Mouse (Mus musculus) forebrain, postnatal 0 days (tissue): Measurements from ENCODE around the gene Taldo1. TPM values are rescaled to one million over a fixed set of nuclear protein-coding genes. Genes with fewer than 3 reads are reported as not detected.

ENCODE experiments used
- ATAC-seq: fragments of 200-750 bp; cut with Nextera tagmentation; 2 replicates; pipeline ENCODE4 v1.8.0; 2017; ENCODE audit warnings: mild to moderate bottlenecking, moderate library complexity
- DNase-seq: peaks from one replicate; pipeline ENCODE4 v3.0.0-alpha.2; 2015
- H3K27ac ChIP-seq: fragments of 300-500 bp; sonication (generic); 2 replicates; pipeline ENCODE4 v1.5.1; 2014; ENCODE audit warnings: low read depth, mild to moderate bottlenecking, antibody characterized with exemption, low read length, moderate library complexity, mixed read lengths
- H3K27me3 ChIP-seq: fragments of 300-500 bp; sonication (generic); 2 replicates; pipeline ENCODE4 v1.6.1; 2014; ENCODE audit warnings: mild to moderate bottlenecking, low read length, mixed read lengths; ENCODE audit not compliant: insufficient read depth
- H3K36me3 ChIP-seq: fragments of 300-500 bp; sonication (generic); 2 replicates; pipeline ENCODE4 v1.6.1; 2014; ENCODE audit warnings: mild to moderate bottlenecking, moderate library complexity; ENCODE audit not compliant: insufficient read depth
- H3K4me1 ChIP-seq: fragments of 300-500 bp; sonication (generic); 2 replicates; pipeline ENCODE4 v1.6.1; 2014; ENCODE audit warnings: antibody characterized with exemption; ENCODE audit not compliant: insufficient read depth
- H3K4me2 ChIP-seq: fragments of 300-500 bp; sonication (generic); 2 replicates; pipeline ENCODE4 v1.6.1; 2014; ENCODE audit warnings: low read depth, mild to moderate bottlenecking, moderate library complexity
- H3K4me3 ChIP-seq: fragments of 300-500 bp; sonication (generic); 2 replicates; pipeline ENCODE4 v1.5.1; 2014; ENCODE audit warnings: low read depth, low read length, mixed read lengths
- H3K9ac ChIP-seq: fragments of 300-500 bp; sonication (generic); 2 replicates; pipeline ENCODE4 v1.6.1; 2014; ENCODE audit warnings: mild to moderate bottlenecking
- H3K9me3 ChIP-seq: fragments of 300-500 bp; sonication (generic); 2 replicates; pipeline ENCODE4 v1.6.1; 2016; ENCODE audit warnings: low read length
- CTCF ChIP-seq: sonication (generic); IDR thresholded peaks from 2 replicates; pipeline ENCODE4 v1.5.1; 2016; ENCODE audit warnings: antibody characterized with exemption, control low read depth, low read depth
- WGBS: fragments of 180-500 bp; shearing (Covaris S2); extraction: QIAGEN DNeasy Blood & Tissue Kit; methylation state at CpG from one replicate; pipeline ENCODE4 v1.1.7; 2014; 5-methylcytosine and 5-hydroxymethylcytosine counted together
- polyA plus RNA-seq: library from polyadenylated mRNA; unstranded; fragments of >200 nt; fragmentation: Nextera tagmentation; extraction: Ambion mirVana; gene quantifications from 2 replicates; pipeline ENCODE4 v1.2.1, GENCODE M21; 2015
- total RNA-seq: library from RNA; depleted of rRNA; stranded (reverse); fragments of >200 nt; gene quantifications from 2 replicates; pipeline ENCODE4 v1.2.3, GENCODE M21; 2014; rRNA removed

The Taldo1 gene
- total RNA-seq (224 and 297 TPM in 2 replicates), polyA plus RNA-seq (304 and 352 TPM in 2 replicates)

GRCm38 (mm10) chr7:141391625-141392551 is at the start of gene Taldo1:
TSS of gene Taldo1 (plus strand) at chr7:141392199.
- peak within 1 kb of the TSS; percentile 70 for H3K27ac ChIP-seq
- H3K27me3 ChIP-seq: no peaks in the 10 kb centered on the region; the same call in 1 of the 2 replicates
- H3K4me3 ChIP-seq: peak within 1 kb of the TSS; percentile 60
- TF ChIP-seq CTCF: no peak
- H3K4me2 ChIP-seq: peak within 1 kb of the TSS; percentile 96
- peaks cover 7% of the 10 kb centered on the region for H3K4me1 ChIP-seq
- H3K9me3 ChIP-seq: no peaks in the 10 kb centered on the region
- DNase-seq (peak; percentile 95), ATAC-seq (peak; percentile 97)
- H3K9ac ChIP-seq: peak within 1 kb of the TSS; percentile 58
- WGBS: 1% methylated on average over 57 of the region's 57 CpGs
- H3K36me3 ChIP-seq: peaks cover 11% of the 10 kb centered on the region

- H3K4me2 ChIP-seq: no peak overlapping the region
- H3K4me1 ChIP-seq: no peaks in the 10 kb centered on the region
- no peak overlapping the region for H3K9ac ChIP-seq
- DNase-seq (no peak), ATAC-seq (no peak)
- no peak overlapping the region for H3K4me3 ChIP-seq
- TF ChIP-seq CTCF: no peak
- 62% methylated on average over 2 of the region's 2 CpGs for WGBS
- H3K27me3 ChIP-seq: no peaks in the 10 kb centered on the region
- no peaks in the 10 kb centered on the region for H3K9me3 ChIP-seq
- no peak overlapping the region for H3K27ac ChIP-seq
- H3K36me3 ChIP-seq: no peaks in the 10 kb centered on the region
Observed at GRCm38 (mm10) chr7:141343230-141343629, 48.8 kb upstream of the Taldo1 start.

GRCm38 (mm10) chr7:141343696-141344095 is 48.3 kb upstream of the Taldo1 start:
- Histone ChIP-seq H3K27ac (no peak overlapping the region), H3K9me3 (no peaks in the 10 kb centered on the region), H3K36me3 (no peaks in the 10 kb centered on the region), H3K9ac (no peak overlapping the region), H3K4me2 (no peak overlapping the region), H3K4me3 (no peak overlapping the region), H3K27me3 (no peaks in the 10 kb centered on the region), H3K4me1 (no peaks in the 10 kb centered on the region)
- 80% methylated on average over 7 of the region's 7 CpGs for WGBS
- ATAC-seq: no peak
- DNase-seq: no peak
- no peak for TF ChIP-seq CTCF

GRCm38 (mm10) chr7:141344787-141345186 is 47.2 kb upstream of the Taldo1 start:
- ATAC-seq (no peak), DNase-seq (no peak)
- H3K9ac ChIP-seq: no peak overlapping the region
- no peak overlapping the region for H3K4me3 ChIP-seq
- H3K36me3 ChIP-seq: no peaks in the 10 kb centered on the region
- TF ChIP-seq CTCF: no peak
- no peak overlapping the region for H3K4me2 ChIP-seq
- 90% methylated on average over 5 of the region's 5 CpGs for WGBS
- H3K27ac ChIP-seq: no peak overlapping the region
- no peaks in the 10 kb centered on the region for H3K9me3 ChIP-seq
- H3K4me1 ChIP-seq: no peaks in the 10 kb centered on the region
- no peaks in the 10 kb centered on the region for H3K27me3 ChIP-seq

GRCm38 (mm10) chr7:141351061-141351460 is 40.9 kb upstream of the Taldo1 start:
- no peak overlapping the region for H3K27ac ChIP-seq
- 0 out of 2 replicates have a peak, but pooled peaks cover 8% of the 10 kb centered on the region for H3K4me1 ChIP-seq
- H3K9ac ChIP-seq: no peak overlapping the region
- DNase-seq (no peak), ATAC-seq (no peak)
- H3K4me2 ChIP-seq: no peak overlapping the region
- no peaks in the 10 kb centered on the region for H3K36me3 ChIP-seq
- WGBS: 84% methylated on average over 6 of the region's 6 CpGs
- H3K4me3 ChIP-seq: no peak overlapping the region
- no peaks in the 10 kb centered on the region for H3K9me3 ChIP-seq
- no peak for TF ChIP-seq CTCF
- no peaks in the 10 kb centered on the region for H3K27me3 ChIP-seq

GRCm38 (mm10) chr7:141355051-141355450 is 36.9 kb upstream of the Taldo1 start:
- DNase-seq (peak; percentile 49), ATAC-seq (peak; percentile 76)
- 52% methylated on average over 8 of the region's 8 CpGs for WGBS
- Histone ChIP-seq H3K27ac (no peak overlapping the region), H3K4me1 (0 out of 2 replicates have a peak, but pooled peaks cover 8% of the 10 kb centered on the region), H3K9me3 (no peaks in the 10 kb centered on the region), H3K4me2 (no peak overlapping the region), H3K27me3 (no peaks in the 10 kb centered on the region), H3K9ac (no peak overlapping the region), H3K36me3 (no peaks in the 10 kb centered on the region), H3K4me3 (no peak overlapping the region)
- TF ChIP-seq CTCF: no peak

- no peaks in the 10 kb centered on the region for H3K9me3 ChIP-seq
- H3K4me2 ChIP-seq: no peak overlapping the region
- no peak overlapping the region for H3K9ac ChIP-seq
- TF ChIP-seq CTCF: peak; percentile 43
- H3K36me3 ChIP-seq: no peaks in the 10 kb centered on the region
- ATAC-seq: peak; percentile 48
- H3K4me3 ChIP-seq: no peak overlapping the region
- no peaks in the 10 kb centered on the region for H3K27me3 ChIP-seq
- no peak overlapping the region for H3K27ac ChIP-seq
- no peak for DNase-seq
- 0 out of 2 replicates have a peak, but pooled peaks cover 8% of the 10 kb centered on the region for H3K4me1 ChIP-seq
- 44% methylated on average over 12 of the region's 12 CpGs for WGBS
Observed at GRCm38 (mm10) chr7:141355626-141356326, 36.2 kb upstream of the Taldo1 start.
